10 mouse cellular contexts compared by ENCODE assay signal in genomic region chr17:56950915-56951314, GRCm38 (mm10). TPM values are rescaled to one million over a fixed set of nuclear protein-coding genes. Genes with fewer than 3 reads are reported as not detected.
DNase-seq lines count a peak whose midpoint lies in the region.
"Had no signal": no experiment of that assay in that cellular context is flagged by ENCODE, and none has a peak within 500 bp of the region (broad histone marks: within the 10 kb centered on the region; RNA-seq: fewer than 3 reads in every experiment).

No protein-coding gene starts in this region.

- peak; percentile 90 for DNase-seq in heart, adult 11 months
- DNase-seq in heart, postnatal 25 days (ENCODE audit: low spot score): no peak
- DNase-seq in urinary bladder, adult 18-20 months (ENCODE audit: low spot score in 2 of 2): peak; percentile 33 to 37
- DNase-seq in urinary bladder, adult 2 months (ENCODE audit: low spot score): no peak
- peak; percentile 66 to 71 for DNase-seq in cerebellum, postnatal 10 days
- peak; percentile 69 for DNase-seq in heart, postnatal 4 days
- peak; percentile 85 for DNase-seq in lung, postnatal 36 days
- DNase-seq in testis, postnatal 10 days (ENCODE audit: low spot score): peak; percentile 64

- intact Hi-C loops in heart, postnatal 25 days (cut with DNase I): loop anchor here (2.0 kb wide), 2 partner anchors 54 to 142 kb away; no protein-coding TSS in a partner anchor

RNA-seq across cellular contexts. Expression of gene Mllt1, which starts 15.7 kb away (rescaled TPM):
- total RNA-seq in heart, postnatal 25 days (2021): 10 to 100 TPM; 21.6 to 21.8 TPM
- 33.8 and 34.5 TPM in 2 replicates for polyA plus RNA-seq in urinary bladder, adult 2 months (2012; rRNA removed)
- 10 to 100 TPM; 40.5 to 41.6 TPM for total RNA-seq in heart, postnatal 4 days (2021)

RNA-seq across cellular contexts. Expression of gene Acer1, which starts 31.0 kb away (rescaled TPM):
- not detected for total RNA-seq in heart, postnatal 25 days (2021)
- 0.12 and 0.17 TPM in 2 replicates for polyA plus RNA-seq in urinary bladder, adult 2 months (2012; rRNA removed)
- not detected for total RNA-seq in heart, postnatal 4 days (2021)
- polyA plus RNA-seq: embryonic facial prominence, embryonic 12.5 days; liver, embryonic 16.5 days had no signal

RNA-seq across cellular contexts. Expression of gene Clpp, which starts 39.2 kb away (rescaled TPM):
- total RNA-seq in heart, postnatal 25 days (2021): 10 to 100 TPM; 73.4 TPM
- polyA plus RNA-seq in urinary bladder, adult 2 months (2012; rRNA removed): 93.9 and 105 TPM in 2 replicates
- total RNA-seq in heart, postnatal 4 days (2021): 10 to 100 TPM; 55.1 to 60.7 TPM

RNA-seq across cellular contexts. Expression of gene Alkbh7, which starts 46.2 kb away (rescaled TPM):
- total RNA-seq in heart, postnatal 25 days (2021): 10 to 100 TPM; 65.4 to 77.8 TPM
- 18.1 and 20.6 TPM in 2 replicates for polyA plus RNA-seq in urinary bladder, adult 2 months (2012; rRNA removed)
- 10 to 100 TPM; 42.3 to 49.3 TPM for total RNA-seq in heart, postnatal 4 days (2021)

RNA-seq across cellular contexts. Expression of gene Pspn, which starts 48.9 kb away (rescaled TPM):
- not detected for total RNA-seq in heart, postnatal 25 days (2021)
- polyA plus RNA-seq in urinary bladder, adult 2 months (2012; rRNA removed): not detected in 2 replicates
- total RNA-seq in heart, postnatal 4 days (2021): not detected
- polyA plus RNA-seq: embryonic facial prominence, embryonic 12.5 days; liver, embryonic 16.5 days had no signal

Comparison
In these comparisons a context has a peak if more than half of its experiments do, and no peak if none do; other contexts are left out.
1. DNase-seq: peak in heart, adult 11 months (single experiment), urinary bladder, adult 18-20 months (2 of 2), cerebellum, postnatal 10 days (2 of 2), heart, postnatal 4 days (single experiment), lung, postnatal 36 days (single experiment) and testis, postnatal 10 days (single experiment); none in heart, postnatal 25 days (single experiment) and urinary bladder, adult 2 months (single experiment).